Mouse (Mus musculus): Measurements from ENCODE around the gene Tnrc18. TPM values are rescaled to one million over a fixed set of nuclear protein-coding genes. Genes with fewer than 3 reads are reported as not detected.

Gene Tnrc18
- polyA plus RNA-seq, 1 experiment = 13.2 TPM

GRCm38 (mm10) chr5:142836891-142837290, 19.4 kb upstream of the Tnrc18 start:
- Histone ChIP-seq H3K4me1 (ENCODE audit: control insufficient read depth, insufficient read depth, insufficient read length, low read length) (peaks cover 6% of the 10 kb centered on the region; the same call in 1 of the 2 replicates), H3K4me3 (ENCODE audit: insufficient read depth, low read depth, low read length) (no peak overlapping the region), H3K27ac (replicated peaks; ENCODE audit: low read depth, low read length) (no peak overlapping the region)

GRCm38 (mm10) chr5:142833646-142834438, 16.4 kb upstream of the Tnrc18 start:
- no peaks in the 10 kb centered on the region for H3K4me1 ChIP-seq (ENCODE audit: control insufficient read depth, insufficient read depth, insufficient read length, low read length)
- H3K4me3 ChIP-seq (ENCODE audit: insufficient read depth, low read depth, low read length) = no peak overlapping the region
- no peak overlapping the region for H3K27ac ChIP-seq (replicated peaks; ENCODE audit: low read depth, low read length)

DNA sequence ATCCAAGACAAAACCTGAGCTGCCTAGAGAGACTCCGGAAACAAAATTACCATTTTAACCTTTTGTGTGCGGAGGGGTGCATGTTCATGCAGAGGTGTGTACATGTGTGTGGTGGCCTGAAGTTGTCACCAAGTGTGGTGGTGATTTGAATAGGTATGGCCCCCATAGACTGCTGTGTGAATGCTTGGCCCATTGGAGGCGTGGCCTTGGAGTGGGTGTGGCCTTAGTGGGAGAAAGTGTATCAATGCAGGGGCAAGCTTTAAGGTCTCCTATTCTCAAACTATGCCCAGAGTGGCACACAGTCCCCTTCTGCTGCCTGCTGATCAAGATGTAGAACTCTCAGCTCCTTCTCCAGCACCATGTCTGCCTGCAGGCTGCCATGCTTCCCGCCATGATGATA, 8.7 kb upstream of the Tnrc18 start:
- H3K4me3 ChIP-seq (ENCODE audit: insufficient read depth, low read depth, low read length) = no peak overlapping the region
- no peaks in the 10 kb centered on the region; the same call in 1 of the 2 replicates for H3K4me1 ChIP-seq (ENCODE audit: control insufficient read depth, insufficient read depth, insufficient read length, low read length)
- H3K27ac ChIP-seq (replicated peaks; ENCODE audit: low read depth, low read length) = no peak overlapping the region

- Histone ChIP-seq H3K4me1 (ENCODE audit: control insufficient read depth, insufficient read depth, insufficient read length, low read length) (no peaks in the 10 kb centered on the region; the same call in 1 of the 2 replicates), H3K4me3 (ENCODE audit: insufficient read depth, low read depth, low read length) (no peak overlapping the region), H3K27ac (replicated peaks; ENCODE audit: low read depth, low read length) (no peak overlapping the region)
Observed at GRCm38 (mm10) chr5:142825665-142826064, 8.2 kb upstream of the Tnrc18 start.

DNA sequence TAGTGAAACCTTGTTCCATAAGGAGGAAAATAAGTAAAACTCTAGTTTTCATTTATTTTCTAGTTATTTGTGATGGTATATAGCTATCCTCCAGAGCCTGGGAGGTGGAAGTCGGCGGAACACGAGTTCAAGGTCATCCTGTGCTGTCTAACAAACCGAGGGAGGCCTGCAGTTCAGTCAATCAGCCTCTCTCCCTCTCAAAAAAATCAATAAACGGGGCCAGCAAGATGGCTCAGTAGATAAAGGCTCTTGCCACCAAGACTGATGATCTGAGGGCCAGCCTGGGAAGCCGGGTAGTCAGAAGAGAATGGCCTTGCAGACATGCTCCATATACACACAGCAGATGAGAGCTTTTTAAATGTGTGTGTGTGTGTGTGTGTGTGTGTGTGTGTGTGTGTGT, 6.6 kb upstream of the Tnrc18 start:
- Histone ChIP-seq H3K4me1 (ENCODE audit: control insufficient read depth, insufficient read depth, insufficient read length, low read length) (no peaks in the 10 kb centered on the region; the same call in 1 of the 2 replicates), H3K27ac (replicated peaks; ENCODE audit: low read depth, low read length) (peak overlapping the region; percentile 18; the same call in 1 of the 2 replicates), H3K4me3 (ENCODE audit: insufficient read depth, low read depth, low read length) (0 out of 2 replicates have a peak overlapping the region, but pooled peaks have one; percentile 88)

- H3K27ac ChIP-seq (replicated peaks; ENCODE audit: low read depth, low read length) = peak overlapping the region; percentile 70
- H3K4me3 ChIP-seq (ENCODE audit: insufficient read depth, low read depth, low read length) = peak overlapping the region; percentile 88
- H3K4me1 ChIP-seq (ENCODE audit: control insufficient read depth, insufficient read depth, insufficient read length, low read length) = no peaks in the 10 kb centered on the region; the same call in 1 of the 2 replicates
Observed at GRCm38 (mm10) chr5:142823096-142824062, 5.9 kb upstream of the Tnrc18 start.

- Histone ChIP-seq H3K27ac (replicated peaks; ENCODE audit: low read depth, low read length) (peak overlapping the region; percentile 79), H3K4me1 (ENCODE audit: control insufficient read depth, insufficient read depth, insufficient read length, low read length) (no peaks in the 10 kb centered on the region; the same call in 1 of the 2 replicates), H3K4me3 (ENCODE audit: insufficient read depth, low read depth, low read length) (peak overlapping the region; percentile 88)
Observed at GRCm38 (mm10) chr5:142822286-142823095, 5.0 kb upstream of the Tnrc18 start.

- Histone ChIP-seq H3K4me3 (ENCODE audit: insufficient read depth, low read depth, low read length) (peak overlapping the region; percentile 88), H3K4me1 (ENCODE audit: control insufficient read depth, insufficient read depth, insufficient read length, low read length) (no peaks in the 10 kb centered on the region; the same call in 1 of the 2 replicates), H3K27ac (replicated peaks; ENCODE audit: low read depth, low read length) (peak overlapping the region; percentile 79)
Observed at GRCm38 (mm10) chr5:142821974-142822285, 4.5 kb upstream of the Tnrc18 start.

DNA sequence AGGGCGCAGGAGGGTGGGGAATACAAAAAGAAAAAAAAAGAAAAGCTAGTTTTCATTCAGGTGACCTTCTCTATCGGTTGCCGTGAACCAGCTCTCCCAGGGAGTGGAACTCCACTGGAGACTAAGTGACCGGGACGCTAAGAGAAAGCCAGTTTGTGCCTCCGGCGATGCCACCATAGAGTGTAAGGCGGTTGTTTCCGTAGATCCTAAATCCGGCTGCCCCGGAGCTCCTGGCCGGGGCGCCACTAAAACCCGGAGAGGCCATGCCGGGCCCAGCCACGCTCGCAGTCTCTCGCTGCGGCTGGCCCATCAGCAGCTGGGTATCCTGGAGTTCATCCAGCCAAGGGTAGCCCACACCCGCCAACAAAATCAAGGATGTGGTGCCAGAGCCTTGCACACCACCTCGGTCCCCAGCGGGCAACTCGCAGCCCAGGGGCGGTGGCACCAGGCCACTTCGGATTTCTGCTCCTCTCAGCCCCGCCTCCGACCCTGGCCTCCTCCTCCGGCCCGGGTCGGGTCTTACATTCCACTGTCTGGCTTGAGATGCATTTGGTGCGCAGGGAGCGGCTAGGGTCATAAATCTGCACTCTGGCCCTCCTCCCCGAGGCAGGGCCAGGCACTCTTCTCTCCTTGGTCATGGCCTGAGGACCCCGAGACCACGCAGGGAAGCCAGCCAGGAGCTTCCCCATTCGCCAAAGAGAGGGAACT, 4.0 kb upstream of the Tnrc18 start:
- Histone ChIP-seq H3K4me1 (ENCODE audit: control insufficient read depth, insufficient read depth, insufficient read length, low read length) (no peaks in the 10 kb centered on the region; the same call in 1 of the 2 replicates), H3K27ac (replicated peaks; ENCODE audit: low read depth, low read length) (peak overlapping the region; percentile 97), H3K4me3 (ENCODE audit: insufficient read depth, low read depth, low read length) (peak overlapping the region; percentile 88)

DNA sequence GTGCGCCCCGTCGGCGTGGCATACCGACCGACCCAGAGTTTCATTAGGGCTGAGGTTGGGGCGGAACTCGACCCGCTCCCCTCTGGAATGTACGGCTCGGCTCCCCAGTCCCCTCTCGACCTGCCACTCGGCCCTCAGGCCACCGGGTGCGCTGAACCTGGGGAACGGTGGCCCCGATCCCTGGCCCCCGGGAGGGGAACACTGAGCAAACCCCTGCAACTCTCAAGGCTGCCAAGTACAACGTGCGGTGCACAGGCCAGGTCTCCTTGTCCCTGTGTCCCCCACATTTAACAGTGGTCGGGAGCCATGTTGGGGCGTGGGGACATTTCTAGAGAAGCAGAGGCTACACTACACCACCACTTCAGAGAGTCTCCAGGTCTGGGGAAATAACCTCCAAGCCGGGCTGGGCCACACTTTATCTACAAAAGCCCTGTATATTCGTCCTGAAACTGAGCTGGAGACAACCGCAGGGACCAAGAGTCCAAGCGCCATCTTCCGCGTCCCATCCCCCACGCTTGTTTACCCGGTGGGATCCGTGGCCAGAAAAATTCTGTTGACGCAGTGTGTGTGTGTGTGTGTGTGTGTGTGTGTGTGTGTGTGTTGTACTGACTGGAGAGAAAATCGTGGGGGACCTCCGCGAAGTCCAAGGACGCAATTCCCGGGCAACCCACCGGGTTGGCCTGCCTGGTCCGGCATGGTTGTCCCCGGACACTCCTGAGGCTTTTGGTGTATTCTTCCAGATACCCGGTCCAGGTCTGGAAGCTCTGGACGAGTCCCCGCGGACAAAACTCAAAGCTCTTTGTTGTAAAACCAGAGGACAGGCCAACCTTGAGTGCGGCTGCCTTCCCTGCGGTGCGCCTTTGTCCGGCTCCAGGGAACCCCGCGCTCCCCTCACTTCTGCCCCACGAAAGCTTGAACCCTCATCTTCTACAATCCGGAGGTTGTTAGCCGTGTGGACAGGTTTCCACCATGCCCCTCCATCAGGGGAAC, 3.1 kb upstream of the Tnrc18 start:
- Histone ChIP-seq H3K4me1 (ENCODE audit: control insufficient read depth, insufficient read depth, insufficient read length, low read length) (no peaks in the 10 kb centered on the region; the same call in 1 of the 2 replicates), H3K27ac (replicated peaks; ENCODE audit: low read depth, low read length) (peak overlapping the region; percentile 97), H3K4me3 (ENCODE audit: insufficient read depth, low read depth, low read length) (peak overlapping the region; percentile 88)

DNA sequence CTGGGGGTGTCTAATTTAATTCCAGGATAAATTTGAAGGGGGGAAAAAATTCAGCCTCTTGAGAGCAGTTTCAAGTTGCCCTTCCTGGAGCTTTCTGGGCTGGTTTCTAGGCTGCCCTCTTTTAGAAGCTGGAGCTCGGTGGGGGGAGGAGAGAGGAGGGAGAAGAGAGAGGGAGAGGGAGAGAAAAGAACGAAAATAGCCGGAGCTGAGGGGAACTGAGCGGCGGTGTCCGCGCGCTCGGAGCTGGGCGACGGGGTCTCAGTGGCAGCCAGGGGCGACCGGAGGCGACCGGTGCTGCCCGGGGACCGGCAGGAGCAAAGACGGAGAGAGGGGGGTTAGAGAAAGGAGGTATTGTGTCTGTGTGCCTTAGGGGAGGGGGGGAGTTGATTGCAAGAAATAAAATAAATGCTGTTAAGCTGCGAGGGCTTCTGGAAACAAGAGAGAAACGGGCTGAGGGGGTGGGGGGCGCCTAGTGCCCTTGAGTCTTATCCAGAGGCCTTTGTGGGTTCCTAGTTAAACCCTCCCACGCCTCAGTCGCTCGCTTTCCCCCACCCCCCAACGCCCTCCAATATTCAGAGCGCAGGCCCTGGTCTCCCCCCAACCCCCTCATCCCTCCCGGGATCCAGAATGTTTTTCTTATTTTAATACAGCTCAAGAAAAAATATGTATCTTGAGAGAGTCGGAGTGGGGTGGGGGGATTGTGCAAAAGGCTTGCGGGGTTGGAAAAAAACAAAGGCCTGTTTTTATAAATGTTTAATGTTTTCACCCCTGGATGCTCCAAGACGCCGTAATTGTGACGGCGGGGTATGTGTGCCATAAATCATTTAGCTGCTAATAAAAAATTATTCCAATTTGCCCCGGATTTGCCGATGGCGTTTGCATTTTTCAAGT, 2.2 kb upstream of the Tnrc18 start:
- Histone ChIP-seq H3K27ac (replicated peaks; ENCODE audit: low read depth, low read length) (peak overlapping the region; percentile 97), H3K4me1 (ENCODE audit: control insufficient read depth, insufficient read depth, insufficient read length, low read length) (no peaks in the 10 kb centered on the region; the same call in 1 of the 2 replicates), H3K4me3 (ENCODE audit: insufficient read depth, low read depth, low read length) (peak overlapping the region; percentile 88)

Data from brown adipose tissue, adult 24 weeks (tissue).